Mouse (Mus musculus) intestine, embryonic 14.5 days (tissue): ENCODE data around the gene Btbd2. TPM values are rescaled to one million over a fixed set of nuclear protein-coding genes. Genes with fewer than 3 reads are reported as not detected.

Experiments
- ATAC-seq: fragments of 200-750 bp; cut with Nextera tagmentation; replicated peaks from 2 replicates; pipeline ENCODE4 v1.8.0; 2017; ENCODE audit warnings: low read depth, moderate number of reproducible peaks, moderate TSS enrichment, moderate library complexity; ENCODE audit not compliant: low FRiP score, low TSS enrichment
- DNase-seq: peaks from one replicate; pipeline ENCODE4 v3.0.0-alpha.2; 2018; ENCODE audit warnings: low spot score
- H3K27ac ChIP-seq: fragments of 300-500 bp; sonication (generic); 2 replicates; pipeline ENCODE4 v1.5.1; 2014; ENCODE audit warnings: low read depth, mild to moderate bottlenecking, control low read depth
- H3K27me3 ChIP-seq: fragments of 300-500 bp; sonication (generic); replicated peaks from 2 replicates; pipeline ENCODE4 v1.6.1; 2014; ENCODE audit warnings: low read length, control low read depth; ENCODE audit not compliant: control insufficient read depth, insufficient read depth
- H3K36me3 ChIP-seq: fragments of 300-500 bp; sonication (generic); 2 replicates; pipeline ENCODE4 v1.6.1; 2014; ENCODE audit warnings: low read length, control low read depth; ENCODE audit not compliant: control insufficient read depth, insufficient read depth
- H3K4me1 ChIP-seq: fragments of 300-500 bp; sonication (generic); replicated peaks from 2 replicates; pipeline ENCODE4 v1.6.1; 2014; ENCODE audit warnings: low read length, control low read depth, mixed read lengths; ENCODE audit not compliant: control insufficient read depth, insufficient read depth
- H3K4me2 ChIP-seq: fragments of 300-500 bp; sonication (generic); 2 replicates; pipeline ENCODE4 v1.6.1; 2014; ENCODE audit warnings: low read length
- H3K4me3 ChIP-seq: fragments of 300-500 bp; sonication (generic); 2 replicates; pipeline ENCODE4 v1.5.1; 2014; ENCODE audit warnings: low read depth, low read length, control low read depth, mixed read lengths
- H3K9ac ChIP-seq: fragments of 300-500 bp; sonication (generic); 2 replicates; pipeline ENCODE4 v1.6.1; 2014; ENCODE audit warnings: mild to moderate bottlenecking, low read length
- H3K9me3 ChIP-seq: fragments of 300-500 bp; sonication (generic); 2 replicates; pipeline ENCODE4 v1.6.1; 2016; ENCODE audit warnings: low read length, control low read depth; ENCODE audit not compliant: control insufficient read depth
- WGBS: fragments of 180-500 bp; shearing (Covaris S2); extraction: QIAGEN DNeasy Blood & Tissue Kit; methylation state at CpG from one replicate; pipeline ENCODE4 v1.1.7; 2014; 5-methylcytosine and 5-hydroxymethylcytosine counted together
- polyA plus RNA-seq: library from polyadenylated mRNA; unstranded; fragments of >200 nt; fragmentation: Nextera tagmentation; extraction: Ambion mirVana; gene quantifications from 2 replicates; pipeline ENCODE4 v1.2.1, GENCODE M21; 2014

The Btbd2 gene
- polyA plus RNA-seq, 1 experiment from 2014 or later, result 73.1 TPM

- H3K27me3 ChIP-seq, result no peaks in the 10 kb centered on the region
- 84% methylated on average over 11 of the region's 11 CpGs for WGBS
- no peak overlapping the region for H3K9ac ChIP-seq
- peaks cover 19% of the 10 kb centered on the region for H3K4me1 ChIP-seq
- no peak overlapping the region for H3K27ac ChIP-seq
- DNase-seq (no peak), ATAC-seq (no peak)
- no peak overlapping the region for H3K4me2 ChIP-seq
- H3K36me3 ChIP-seq, result peaks cover 72% of the 10 kb centered on the region
- H3K9me3 ChIP-seq, result no peaks in the 10 kb centered on the region
- no peak overlapping the region for H3K4me3 ChIP-seq
Measured at GRCm38 (mm10) chr10:80668614-80669013, 11.7 kb upstream of the Btbd2 start.

- 79% methylated on average over 19 of the region's 19 CpGs for WGBS
- ATAC-seq, result no peak
- Histone ChIP-seq H3K9ac (no peak overlapping the region), H3K4me2 (no peak overlapping the region), H3K9me3 (no peaks in the 10 kb centered on the region), H3K4me1 (peaks cover 14% of the 10 kb centered on the region), H3K27me3 (no peaks in the 10 kb centered on the region), H3K27ac (no peak overlapping the region), H3K36me3 (peaks cover 60% of the 10 kb centered on the region), H3K4me3 (no peak overlapping the region)
- no peak for DNase-seq
Measured at GRCm38 (mm10) chr10:80666837-80667412, 10.1 kb upstream of the Btbd2 start.

- Histone ChIP-seq H3K9ac (no peak overlapping the region), H3K4me1 (peaks cover 14% of the 10 kb centered on the region), H3K27ac (no peak overlapping the region), H3K27me3 (no peaks in the 10 kb centered on the region), H3K4me2 (no peak overlapping the region), H3K9me3 (no peaks in the 10 kb centered on the region), H3K36me3 (peaks cover 53% of the 10 kb centered on the region), H3K4me3 (no peak overlapping the region)
- no peak for ATAC-seq
- WGBS, result 83% methylated on average over 10 of the region's 10 CpGs
- no peak for DNase-seq
Measured at GRCm38 (mm10) chr10:80665981-80666733, 9.3 kb upstream of the Btbd2 start.

GRCm38 (mm10) chr10:80665459-80665858, 8.6 kb upstream of the Btbd2 start:
- no peak overlapping the region for H3K4me2 ChIP-seq

GRCm38 (mm10) chr10:80665016-80665380, 8.1 kb upstream of the Btbd2 start:
- 7% methylated on average over 10 of the region's 10 CpGs for WGBS
- Histone ChIP-seq H3K9ac (no peak overlapping the region), H3K4me1 (peaks cover 14% of the 10 kb centered on the region), H3K9me3 (no peaks in the 10 kb centered on the region), H3K4me3 (no peak overlapping the region), H3K27ac (peak overlapping the region; percentile 72; the same call in 1 of the 2 replicates), H3K4me2 (peak overlapping the region; percentile 35), H3K27me3 (no peaks in the 10 kb centered on the region), H3K36me3 (peaks cover 41% of the 10 kb centered on the region)
- DNase-seq, result no peak
- peak; percentile 60 for ATAC-seq

More at GRCm38 (mm10) chr10:80665459-80665858, 8.6 kb upstream of the Btbd2 start:
- 58% methylated on average over 4 of the region's 4 CpGs for WGBS
- DNase-seq, result no peak
- ATAC-seq, result peak; percentile 10; the same call in 1 of the 2 replicates
- peaks cover 46% of the 10 kb centered on the region for H3K36me3 ChIP-seq
- H3K4me1 ChIP-seq, result peaks cover 14% of the 10 kb centered on the region
- H3K4me3 ChIP-seq, result no peak overlapping the region
- no peak overlapping the region for H3K27ac ChIP-seq
- no peaks in the 10 kb centered on the region for H3K9me3 ChIP-seq
- H3K9ac ChIP-seq, result no peak overlapping the region
- H3K27me3 ChIP-seq, result no peaks in the 10 kb centered on the region

GRCm38 (mm10) chr10:80664197-80665015, 7.5 kb upstream of the Btbd2 start:
- Histone ChIP-seq H3K4me2 (peak overlapping the region; percentile 35), H3K9ac (no peak overlapping the region), H3K27ac (peak overlapping the region; percentile 72), H3K4me3 (no peak overlapping the region), H3K27me3 (no peaks in the 10 kb centered on the region), H3K9me3 (no peaks in the 10 kb centered on the region), H3K36me3 (peaks cover 35% of the 10 kb centered on the region), H3K4me1 (peaks cover 14% of the 10 kb centered on the region)
- DNase-seq (peak; percentile 69), ATAC-seq (peak; percentile 55)
- WGBS, result 27% methylated on average over 16 of the region's 16 CpGs

GRCm38 (mm10) chr10:80663485-80664196, 6.8 kb upstream of the Btbd2 start:
- DNase-seq (no peak), ATAC-seq (no peak)

GRCm38 (mm10) chr10:80661149-80661548, 4.3 kb upstream of the Btbd2 start:
- H3K4me3 ChIP-seq, result no peak overlapping the region
- WGBS, result 38% methylated on average over 5 of the region's 5 CpGs
- peaks cover 14% of the 10 kb centered on the region for H3K4me1 ChIP-seq
- no peaks in the 10 kb centered on the region for H3K27me3 ChIP-seq
- H3K36me3 ChIP-seq, result peaks cover 3% of the 10 kb centered on the region
- no peaks in the 10 kb centered on the region for H3K9me3 ChIP-seq
- no peak overlapping the region for H3K27ac ChIP-seq
- ATAC-seq (no peak), DNase-seq (peak; percentile 70)
- H3K4me2 ChIP-seq, result no peak overlapping the region
- H3K9ac ChIP-seq, result no peak overlapping the region

More at GRCm38 (mm10) chr10:80663485-80664196, 6.8 kb upstream of the Btbd2 start:
- Histone ChIP-seq H3K4me3 (no peak overlapping the region), H3K4me1 (peaks cover 14% of the 10 kb centered on the region), H3K27me3 (no peaks in the 10 kb centered on the region), H3K27ac (no peak overlapping the region), H3K9ac (no peak overlapping the region), H3K36me3 (peaks cover 27% of the 10 kb centered on the region), H3K9me3 (no peaks in the 10 kb centered on the region), H3K4me2 (no peak overlapping the region)
- WGBS, result 30% methylated on average over 5 of the region's 5 CpGs
